Mouse (Mus musculus): ENCODE measurements around the gene Slc38a4. TPM values are rescaled to one million over a fixed set of nuclear protein-coding genes. Genes with fewer than 3 reads are reported as not detected.

The Slc38a4 gene
- polyA plus RNA-seq, 3 experiments from 2014 or later = not detected

GRCm38 (mm10) chr15:97054131-97054530, 1.6 kb downstream of the Slc38a4 start:
- ATAC-seq = no peak

- no peak for ATAC-seq
Measured at GRCm38 (mm10) chr15:97050436-97050835, 5.3 kb downstream of the Slc38a4 start.

GRCm38 (mm10) chr15:97050011-97050410, 5.7 kb downstream of the Slc38a4 start:
- no peak for ATAC-seq

- ATAC-seq = no peak
Measured at GRCm38 (mm10) chr15:97049281-97049841, 6.4 kb downstream of the Slc38a4 start.

- ATAC-seq = no peak
Measured at GRCm38 (mm10) chr15:97048267-97048666, 7.5 kb downstream of the Slc38a4 start.

- ATAC-seq = no peak
Measured at GRCm38 (mm10) chr15:97043921-97044320, 11.8 kb downstream of the Slc38a4 start.

- no peak for ATAC-seq
Measured at GRCm38 (mm10) chr15:97042001-97042491, 13.7 kb downstream of the Slc38a4 start.

GRCm38 (mm10) chr15:97041182-97041581, 14.6 kb downstream of the Slc38a4 start:
- ATAC-seq = no peak

GRCm38 (mm10) chr15:97037710-97038109, 18.0 kb downstream of the Slc38a4 start:
- ATAC-seq = no peak

GRCm38 (mm10) chr15:97035892-97036291, 19.9 kb downstream of the Slc38a4 start:
- no peak for ATAC-seq

- ATAC-seq = no peak
Measured at GRCm38 (mm10) chr15:97033485-97033991, 22.2 kb downstream of the Slc38a4 start.

- ATAC-seq = no peak
Measured at GRCm38 (mm10) chr15:97031886-97032285, 23.9 kb downstream of the Slc38a4 start.

- ATAC-seq = no peak
Measured at GRCm38 (mm10) chr15:97030984-97031492, 24.7 kb downstream of the Slc38a4 start.

GRCm38 (mm10) chr15:97030136-97030535, 25.6 kb downstream of the Slc38a4 start:
- no peak for ATAC-seq

GRCm38 (mm10) chr15:97029064-97029791, 26.5 kb downstream of the Slc38a4 start:
- ATAC-seq = no peak

GRCm38 (mm10) chr15:97028651-97029050, 27.1 kb downstream of the Slc38a4 start:
- ATAC-seq = no peak

- ATAC-seq = no peak
Measured at GRCm38 (mm10) chr15:97028046-97028634, 27.6 kb downstream of the Slc38a4 start.

- no peak for ATAC-seq
Measured at GRCm38 (mm10) chr15:97026670-97027069, 29.1 kb downstream of the Slc38a4 start.

GRCm38 (mm10) chr15:97022764-97023163, 33.0 kb downstream of the Slc38a4 start:
- ATAC-seq = no peak

GRCm38 (mm10) chr15:97022213-97022612, 33.5 kb downstream of the Slc38a4 start:
- no peak for ATAC-seq

- no peak for ATAC-seq
Measured at GRCm38 (mm10) chr15:97020221-97020620, 35.5 kb downstream of the Slc38a4 start.

- ATAC-seq = no peak
Measured at GRCm38 (mm10) chr15:97019323-97019722, 36.4 kb downstream of the Slc38a4 start.

GRCm38 (mm10) chr15:97017195-97017594, 38.6 kb downstream of the Slc38a4 start:
- no peak for ATAC-seq

Data from inflammation-experienced regulatory T-cells, adult 6 months (primary cell).